Mouse (Mus musculus) liver, postnatal 0 days (tissue): ENCODE data around the gene Slc25a43.

Experiments used
- CTCF ChIP-seq: sonication (generic); IDR thresholded peaks from 2 replicates; pipeline ENCODE4 v1.5.1; 2016; ENCODE audit warnings: antibody characterized with exemption, low read depth
- EP300 ChIP-seq: IDR thresholded peaks from 2 replicates; pipeline ENCODE4 v1.6.1; 2016; ENCODE audit warnings: antibody characterized with exemption, low read depth, mild to moderate bottlenecking

DNA sequence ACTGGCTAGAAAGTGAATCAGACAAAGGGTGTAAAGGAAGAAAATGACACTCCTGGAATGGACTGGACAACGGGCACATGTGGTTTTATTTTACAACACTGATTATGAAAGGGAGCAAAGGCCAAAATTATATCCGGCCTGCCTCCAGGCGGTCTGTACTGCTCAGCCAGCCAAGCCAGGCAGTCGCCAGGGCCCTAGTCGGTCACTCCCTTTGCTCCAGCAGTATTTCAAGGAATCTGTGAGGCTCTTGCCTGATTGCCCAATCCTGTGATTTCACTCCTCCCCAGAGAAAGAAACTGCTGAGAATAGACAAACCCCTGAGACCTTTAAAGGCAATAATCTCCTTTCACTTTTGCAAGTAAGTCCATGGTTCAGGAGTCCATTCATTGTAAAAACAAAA is 60.7 kb downstream of the Slc25a43 start:
- no peak for TF ChIP-seq CTCF
- TF ChIP-seq EP300: no peak
